Mouse (Mus musculus) left cerebral cortex, adult 9 months (tissue): ENCODE measurements around the gene Sema3c.

Experiments used
- DNase-seq, 2 experiments: peaks; one replicate each; pipeline ENCODE4 v3.0.0; 2022; ENCODE audit warnings: low spot score in 2 of 2

Gene Sema3c

GRCm38 (mm10) chr5:17647643-17648226, 73.7 kb downstream of the Sema3c start:
- DNase-seq: no peak

DNA sequence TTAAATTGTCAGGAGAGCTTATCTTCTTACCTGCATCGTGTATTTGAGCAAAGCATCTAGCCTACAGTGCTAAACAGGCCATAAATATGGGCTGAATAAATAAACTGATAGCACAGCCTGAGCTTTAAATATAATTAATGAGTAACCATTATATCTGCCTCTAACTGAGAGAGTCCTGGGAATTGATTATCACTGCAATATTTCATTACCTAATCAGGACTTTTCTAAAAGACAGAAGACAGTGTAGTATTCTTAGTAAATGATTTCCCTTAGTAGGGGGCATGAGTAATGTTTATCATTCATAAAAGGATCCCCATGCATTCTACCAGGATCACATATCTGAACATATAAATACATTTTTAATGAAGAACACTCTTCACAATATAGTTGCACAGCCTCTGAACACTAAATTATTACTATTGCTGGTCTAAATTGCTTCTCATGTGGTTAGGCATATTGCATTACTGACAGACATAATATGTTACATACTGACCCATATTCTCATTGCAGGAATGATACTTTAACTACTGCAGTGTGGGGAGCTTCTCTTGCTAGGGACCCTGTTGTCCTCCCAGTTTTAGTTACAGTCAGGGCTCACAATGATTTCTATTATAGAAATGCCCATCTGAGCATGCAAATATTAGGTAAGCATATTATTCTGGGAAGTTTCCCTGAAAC, 74.9 kb downstream of the Sema3c start:
- DNase-seq: no peak

GRCm38 (mm10) chr5:17661223-17661622, 87.1 kb downstream of the Sema3c start:
- no peak for DNase-seq

GRCm38 (mm10) chr5:17671356-17671755, 97.3 kb downstream of the Sema3c start:
- DNase-seq: no peak

DNA sequence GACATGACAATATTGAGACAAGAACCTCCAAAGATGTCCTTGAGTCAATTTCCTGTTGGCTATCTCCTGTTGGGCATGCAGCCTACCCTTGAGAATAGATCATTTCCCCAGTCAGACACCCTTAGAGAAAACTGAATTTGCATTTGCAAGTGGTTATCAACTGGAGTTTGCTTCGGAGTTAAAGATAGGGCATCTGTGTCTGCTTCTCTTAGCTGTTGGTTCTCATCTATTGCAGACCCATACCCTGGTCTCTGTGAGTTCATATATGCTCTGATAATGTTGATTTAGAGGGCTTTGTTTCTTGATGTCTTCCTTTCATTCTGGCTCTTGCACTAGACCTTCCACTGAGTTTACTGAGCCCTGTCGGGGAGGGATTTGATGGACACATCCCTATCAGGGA, 106.8 kb downstream of the Sema3c start:
- DNase-seq: no peak

DNA sequence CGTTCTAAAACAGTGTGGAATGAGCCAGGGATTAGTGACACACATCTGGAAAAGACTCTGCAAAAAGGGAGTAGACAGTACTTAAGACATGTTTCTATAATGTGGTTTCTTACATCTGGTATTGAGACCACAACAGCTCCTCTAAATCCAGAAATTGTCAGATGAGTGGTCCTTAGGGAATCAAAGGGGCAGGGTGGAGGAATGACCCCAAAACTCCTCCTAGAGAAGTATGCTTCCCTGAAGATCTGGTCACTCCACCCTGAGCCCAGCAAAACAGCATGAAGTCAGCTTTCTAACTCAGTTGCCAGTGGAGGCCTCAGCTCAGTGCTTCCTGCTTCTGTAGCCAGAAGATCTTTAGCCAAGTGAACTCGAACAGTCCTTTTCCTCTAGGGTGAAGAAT, 115.0 kb downstream of the Sema3c start:
- DNase-seq: no peak

GRCm38 (mm10) chr5:17689604-17690003, 115.5 kb downstream of the Sema3c start:
- DNase-seq: no peak

DNA sequence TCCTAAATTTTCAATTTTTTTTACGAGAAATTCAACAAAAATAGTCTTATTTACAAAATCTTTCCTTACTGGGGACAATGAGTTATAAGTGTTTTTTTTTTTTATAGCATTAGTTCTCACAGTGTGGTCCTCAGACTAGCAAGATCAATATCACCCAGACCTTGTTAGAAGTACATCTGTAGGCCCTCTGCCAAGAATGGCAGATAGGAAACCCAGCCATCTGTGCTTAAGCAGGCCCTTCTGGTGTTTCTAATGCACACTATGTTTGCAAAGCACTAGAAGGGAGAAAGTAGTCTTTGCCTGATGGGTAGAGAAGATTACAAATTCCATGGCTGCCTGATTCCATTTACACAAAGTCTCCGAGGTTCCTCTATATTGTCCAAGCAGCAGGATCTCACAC, 121.3 kb downstream of the Sema3c start:
- no peak for DNase-seq

DNA sequence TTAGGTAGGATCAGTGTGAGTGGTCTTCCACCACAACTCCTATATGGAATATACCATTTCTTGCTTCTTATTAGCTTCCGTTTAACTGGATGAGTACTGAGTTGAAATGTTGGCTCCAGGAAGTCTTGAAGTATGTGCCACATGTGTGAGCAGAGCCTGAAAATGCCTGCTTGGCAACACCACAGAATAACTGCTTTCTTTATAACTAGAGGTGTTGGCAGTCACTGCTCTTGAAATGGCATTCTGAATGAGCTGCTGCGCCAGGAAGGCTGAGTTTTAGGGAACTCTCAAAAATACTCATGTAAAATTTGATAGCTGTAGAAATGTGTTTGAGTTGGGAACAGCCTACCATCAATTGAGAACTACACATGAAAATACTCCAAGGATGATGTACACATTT, 124.8 kb downstream of the Sema3c start:
- DNase-seq: peak in 1 of 2 experiments; percentile 2

- DNase-seq: no peak
These were observed 130.1 kb downstream of the Sema3c start for GRCm38 (mm10) chr5:17704160-17704559.

GRCm38 (mm10) chr5:17707086-17707485, 133.0 kb downstream of the Sema3c start:
- DNase-seq: no peak

GRCm38 (mm10) chr5:17712374-17712773, 138.3 kb downstream of the Sema3c start:
- no peak for DNase-seq

DNA sequence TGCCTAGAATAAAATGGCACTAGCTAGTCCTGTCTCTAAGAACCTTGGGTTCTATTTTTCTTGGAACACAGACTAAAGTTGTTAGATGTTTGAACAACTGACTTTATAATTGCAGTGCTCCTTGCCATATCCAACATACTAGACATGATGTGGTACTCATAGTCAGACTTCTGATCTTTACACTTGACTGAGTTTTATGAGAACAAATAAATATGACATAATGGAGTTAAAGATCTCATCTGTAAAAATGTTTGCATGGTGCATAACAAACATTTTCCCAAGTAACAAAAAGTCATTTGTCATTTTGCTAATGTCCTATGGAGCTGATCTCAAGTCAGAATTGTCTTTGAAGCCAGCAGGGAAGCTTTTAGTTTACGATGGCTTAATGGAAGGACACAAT, 141.1 kb downstream of the Sema3c start:
- no peak for DNase-seq

DNA sequence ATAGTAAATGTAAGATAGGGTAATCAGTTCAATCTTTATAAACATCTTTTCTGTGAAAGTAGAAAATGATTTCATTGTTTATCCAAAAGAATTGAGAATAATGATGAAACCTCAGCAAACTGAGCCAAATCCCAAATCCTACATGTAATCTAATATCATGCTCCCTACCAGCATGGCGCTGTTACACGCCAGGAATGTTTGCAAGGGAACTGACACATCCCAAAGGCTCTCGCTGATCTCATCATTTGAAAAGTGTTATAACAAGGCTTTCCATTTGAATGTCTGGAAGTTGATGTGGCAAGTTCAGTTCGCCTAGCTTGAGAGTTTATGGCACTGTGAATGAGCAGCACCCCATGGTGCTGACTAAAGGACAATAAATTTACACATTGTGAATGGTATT, 145.9 kb downstream of the Sema3c start:
- DNase-seq: no peak

GRCm38 (mm10) chr5:17724031-17724430, 149.9 kb downstream of the Sema3c start:
- no peak for DNase-seq

DNA sequence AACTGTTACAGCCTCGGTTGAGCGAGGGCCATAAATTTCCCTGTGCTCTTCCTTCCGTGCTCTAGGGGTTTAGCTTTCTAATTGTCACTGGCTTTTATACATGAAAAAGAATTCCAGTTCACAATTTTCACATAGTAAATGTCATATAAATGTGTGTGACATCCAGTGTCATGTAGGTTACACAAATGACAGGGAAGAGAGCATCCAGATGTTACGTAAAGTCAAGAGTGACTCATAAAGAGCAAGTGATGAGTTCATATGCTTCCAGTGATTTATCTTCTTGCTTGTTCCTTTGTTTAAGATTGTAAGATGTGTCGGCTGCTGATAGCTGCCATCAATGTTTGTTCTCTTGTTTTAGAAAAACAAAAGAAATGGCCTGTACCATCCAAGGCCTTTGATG, 154.0 kb downstream of the Sema3c start:
- no peak for DNase-seq

GRCm38 (mm10) chr5:17739805-17740204, 165.7 kb downstream of the Sema3c start:
- no peak for DNase-seq

DNA sequence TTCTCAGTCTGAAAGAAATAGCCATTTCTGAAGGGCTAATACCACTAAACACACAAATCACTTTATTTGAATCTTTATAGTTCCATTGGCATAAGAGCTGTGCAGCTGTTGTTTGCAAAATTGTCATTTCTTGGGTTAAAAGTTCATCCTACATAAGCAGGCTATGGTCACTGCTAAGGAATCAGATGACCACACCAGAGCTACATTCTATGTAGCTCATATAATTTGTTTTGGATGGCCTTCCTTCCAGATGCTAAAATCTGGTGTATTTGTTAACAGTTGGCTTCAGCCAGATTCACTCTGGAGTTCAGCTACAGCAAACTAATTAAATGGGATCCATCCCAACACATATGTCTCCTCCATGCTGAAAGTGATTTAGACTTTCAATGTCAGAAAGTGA, 172.4 kb downstream of the Sema3c start:
- DNase-seq: no peak

- DNase-seq: no peak
These were observed 173.1 kb downstream of the Sema3c start for GRCm38 (mm10) chr5:17747143-17747542.

DNA sequence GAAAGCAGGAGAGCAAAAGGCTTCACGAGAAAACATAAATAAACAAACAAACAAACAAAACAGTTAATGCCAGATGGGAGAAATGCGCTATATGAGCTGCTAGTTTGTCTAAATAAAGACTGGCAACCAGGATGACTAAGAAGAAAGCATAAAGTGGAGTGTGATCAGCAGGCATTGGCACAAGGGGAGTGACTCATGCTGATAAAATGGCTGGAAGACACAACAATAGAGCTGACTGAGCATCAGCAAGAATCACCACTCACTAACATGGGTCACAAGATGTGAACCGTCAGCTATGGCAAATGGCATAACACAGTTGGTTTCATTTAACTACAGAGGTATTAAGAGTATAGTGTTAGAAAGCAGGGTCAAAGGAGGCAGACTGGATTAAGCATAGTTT, 174.2 kb downstream of the Sema3c start:
- DNase-seq: no peak

DNA sequence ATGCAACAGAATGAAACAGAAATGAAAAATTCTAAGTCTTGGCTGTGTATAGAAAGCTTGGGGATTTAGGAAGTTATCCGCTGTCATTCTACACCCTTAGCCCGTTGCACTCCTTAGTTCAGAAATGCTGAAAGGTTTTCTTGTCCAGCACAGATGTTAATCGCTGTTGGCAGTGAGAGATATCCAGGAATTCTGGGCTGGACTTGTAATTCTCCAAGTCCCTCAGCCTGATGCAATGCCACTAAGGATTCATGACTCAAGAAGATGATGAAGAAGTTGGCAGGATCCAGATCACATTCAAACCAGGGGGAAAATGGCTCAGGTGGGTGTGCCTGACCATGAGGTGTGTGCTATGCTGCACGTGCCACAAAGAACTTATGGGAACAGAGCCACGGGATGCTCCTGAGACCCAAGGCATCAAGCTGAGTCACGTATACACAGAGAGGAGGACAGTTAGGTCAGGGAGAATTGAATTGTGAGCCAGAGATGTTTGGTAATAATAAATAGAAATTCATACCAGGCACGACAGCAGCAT, 179.5 kb downstream of the Sema3c start:
- no peak for DNase-seq

DNA sequence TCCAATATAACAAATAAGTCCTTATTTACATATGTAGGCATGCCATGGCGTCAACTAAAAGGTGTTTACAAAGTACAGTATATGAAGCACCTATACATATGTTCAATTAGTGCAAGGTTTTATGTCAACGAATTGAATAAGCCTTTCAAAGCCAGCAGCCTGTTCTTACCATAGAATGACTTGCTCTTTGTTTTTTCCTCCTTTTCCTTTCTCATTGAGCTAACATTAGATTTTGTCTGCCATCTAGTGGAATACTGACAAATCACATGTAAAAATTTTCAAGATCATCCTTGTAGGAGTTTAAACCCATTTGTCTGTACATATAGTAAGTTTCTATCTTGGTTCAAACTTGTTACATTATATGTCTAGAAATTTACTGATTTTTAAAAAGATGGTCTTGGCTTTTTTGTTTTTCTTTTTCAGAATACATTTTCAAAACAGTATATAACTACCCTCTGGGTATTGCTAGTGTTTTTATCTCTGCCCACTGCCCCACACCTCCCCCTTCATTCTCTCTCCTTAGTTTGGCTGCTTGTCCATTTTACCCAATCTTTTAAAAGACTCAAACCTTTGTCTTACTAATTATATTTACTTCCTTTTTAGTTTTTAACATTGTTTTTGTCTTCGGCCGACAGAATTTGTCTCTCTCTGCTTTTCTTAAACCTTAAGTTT, 192.1 kb downstream of the Sema3c start:
- DNase-seq: peak in 1 of 2 experiments; percentile 18

DNA sequence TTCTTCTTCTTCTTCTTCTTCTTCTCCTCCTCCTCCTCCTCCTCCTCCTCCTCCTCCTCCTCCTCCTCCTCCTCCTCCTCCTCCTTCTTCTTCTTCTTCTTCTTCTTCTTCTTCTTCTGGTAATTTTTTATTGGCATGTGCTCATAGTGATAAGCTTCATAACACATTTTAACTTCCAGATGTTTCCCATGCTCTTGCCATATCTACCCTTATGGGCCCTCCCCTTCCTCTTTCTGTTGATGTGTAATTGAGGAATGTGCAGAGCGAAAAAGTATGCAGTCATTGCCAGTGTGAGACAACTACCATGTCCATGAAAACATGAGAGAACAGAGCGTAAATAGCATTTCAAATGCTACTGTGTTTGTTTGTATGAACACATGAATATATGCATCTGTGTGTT, 196.2 kb downstream of the Sema3c start:
- no peak for DNase-seq
